Mouse (Mus musculus) limb, embryonic 13.5 days (tissue): ENCODE measurements at regions not wholly inside any gene's neighbourhood (a gene's known extent, or its start where the extent isn't known, plus 50 kb on each side); places are given as distances from the start of the nearest gene placed in this dataset.

ENCODE experiments used
- ATAC-seq: fragments of 200-750 bp; cut with Nextera tagmentation; 2 replicates; pipeline ENCODE4 v1.8.0; 2017; ENCODE audit warnings: low read depth, moderate number of reproducible peaks, moderate TSS enrichment; ENCODE audit not compliant: low FRiP score
- H3K27ac ChIP-seq: fragments of 300-500 bp; sonication (generic); 2 replicates; pipeline ENCODE4 v1.5.1; 2015; ENCODE audit warnings: inconsistent platforms, mild to moderate bottlenecking, moderate library complexity
- H3K27me3 ChIP-seq: fragments of 300-500 bp; sonication (generic); 2 replicates; pipeline ENCODE4 v1.6.1; 2015; ENCODE audit warnings: mild to moderate bottlenecking, inconsistent platforms
- H3K36me3 ChIP-seq: fragments of 300-500 bp; sonication (generic); 2 replicates; pipeline ENCODE4 v1.6.1; 2015; ENCODE audit warnings: inconsistent platforms, mild to moderate bottlenecking, moderate library complexity
- H3K4me1 ChIP-seq: fragments of 300-500 bp; sonication (generic); 2 replicates; pipeline ENCODE4 v1.6.1; 2015; ENCODE audit warnings: inconsistent platforms
- H3K4me2 ChIP-seq: fragments of 300-500 bp; sonication (generic); replicated peaks from 2 replicates; pipeline ENCODE4 v1.6.1; 2015; ENCODE audit warnings: inconsistent platforms, mild to moderate bottlenecking, moderate library complexity
- H3K4me3 ChIP-seq: fragments of 300-500 bp; sonication (generic); 2 replicates; pipeline ENCODE4 v1.5.1; 2015; ENCODE audit warnings: moderate library complexity, mild to moderate bottlenecking, inconsistent platforms
- H3K9ac ChIP-seq: fragments of 300-500 bp; sonication (generic); 2 replicates; pipeline ENCODE4 v1.6.1; 2015; ENCODE audit warnings: mild to moderate bottlenecking, inconsistent platforms
- H3K9me3 ChIP-seq: fragments of 300-500 bp; sonication (generic); 2 replicates; pipeline ENCODE4 v1.6.1; 2016; ENCODE audit warnings: inconsistent platforms
- WGBS: fragments of 180-500 bp; shearing (Covaris S2); methylation state at CpG from one replicate; pipeline ENCODE4 v1.1.7; 2015; 5-methylcytosine and 5-hydroxymethylcytosine counted together

GRCm38 (mm10) chr2:167804493-167805227, 115.0 kb upstream of the Tmem189 start:
- Histone ChIP-seq H3K4me2 (no peak overlapping the region), H3K27me3 (no peaks in the 10 kb centered on the region), H3K4me3 (no peak overlapping the region), H3K9ac (no peak overlapping the region), H3K36me3 (no peaks in the 10 kb centered on the region), H3K4me1 (peaks cover 19% of the 10 kb centered on the region), H3K9me3 (no peaks in the 10 kb centered on the region), H3K27ac (no peak overlapping the region)
- no peak for ATAC-seq
- 41% methylated on average over 18 of the region's 18 CpGs for WGBS

- 85% methylated on average over 9 of the region's 9 CpGs for WGBS
- ATAC-seq = no peak
Observed at GRCm38 (mm10) chr2:167802494-167802893, 112.9 kb upstream of the Tmem189 start.

GRCm38 (mm10) chr2:167801389-167801788, 111.8 kb upstream of the Tmem189 start:
- no peak overlapping the region for H3K4me2 ChIP-seq
- no peaks in the 10 kb centered on the region for H3K9me3 ChIP-seq
- H3K36me3 ChIP-seq = no peaks in the 10 kb centered on the region
- H3K27me3 ChIP-seq = no peaks in the 10 kb centered on the region
- no peak for ATAC-seq
- no peak overlapping the region for H3K27ac ChIP-seq
- H3K4me3 ChIP-seq = no peak overlapping the region
- H3K9ac ChIP-seq = no peak overlapping the region
- peaks cover 24% of the 10 kb centered on the region for H3K4me1 ChIP-seq
- 90% methylated on average over 10 of the region's 10 CpGs for WGBS

More at GRCm38 (mm10) chr2:167802494-167802893, 112.9 kb upstream of the Tmem189 start:
- Histone ChIP-seq H3K27me3 (no peaks in the 10 kb centered on the region), H3K4me1 (peaks cover 24% of the 10 kb centered on the region), H3K27ac (no peak overlapping the region), H3K9ac (no peak overlapping the region), H3K36me3 (no peaks in the 10 kb centered on the region), H3K4me3 (no peak overlapping the region), H3K9me3 (no peaks in the 10 kb centered on the region), H3K4me2 (no peak overlapping the region)

- ATAC-seq = no peak
- 74% methylated on average over 11 of the region's 11 CpGs for whole genome bisulfite sequencing
- Histone ChIP-seq H3K9ac (no peak overlapping the region), H3K4me2 (no peak overlapping the region), H3K9me3 (no peaks in the 10 kb centered on the region), H3K4me3 (no peak overlapping the region), H3K36me3 (no peaks in the 10 kb centered on the region), H3K4me1 (peaks cover 24% of the 10 kb centered on the region), H3K27me3 (no peaks in the 10 kb centered on the region), H3K27ac (0 out of 2 replicates have a peak overlapping the region, but pooled peaks have one; percentile 33)
Observed at GRCm38 (mm10) chr2:167800648-167801245, 111.1 kb upstream of the Tmem189 start.

GRCm38 (mm10) chr2:167799629-167800387, 110.2 kb upstream of the Tmem189 start:
- H3K36me3 ChIP-seq = no peaks in the 10 kb centered on the region
- WGBS = 94% methylated on average over 5 of the region's 5 CpGs
- peaks cover 15% of the 10 kb centered on the region for H3K4me1 ChIP-seq
- no peaks in the 10 kb centered on the region for H3K27me3 ChIP-seq
- H3K9me3 ChIP-seq = no peaks in the 10 kb centered on the region
- H3K27ac ChIP-seq = no peak overlapping the region
- peak; percentile 44; the same call in 1 of the 2 replicates for ATAC-seq
- H3K9ac ChIP-seq = no peak overlapping the region
- H3K4me3 ChIP-seq = no peak overlapping the region
- no peak overlapping the region for H3K4me2 ChIP-seq

- H3K9me3 ChIP-seq = no peaks in the 10 kb centered on the region
- H3K9ac ChIP-seq = no peak overlapping the region
- no peaks in the 10 kb centered on the region for H3K36me3 ChIP-seq
- H3K27ac ChIP-seq = no peak overlapping the region
- ATAC-seq = no peak
- H3K4me1 ChIP-seq = peaks cover 12% of the 10 kb centered on the region
- H3K27me3 ChIP-seq = no peaks in the 10 kb centered on the region
- H3K4me3 ChIP-seq = no peak overlapping the region
- H3K4me2 ChIP-seq = no peak overlapping the region
- 89% methylated on average over 9 of the region's 9 CpGs for WGBS
Observed at GRCm38 (mm10) chr2:167798969-167799513, 109.4 kb upstream of the Tmem189 start.

- Histone ChIP-seq H3K36me3 (no peaks in the 10 kb centered on the region), H3K4me2 (no peak overlapping the region), H3K27me3 (no peaks in the 10 kb centered on the region), H3K9ac (no peak overlapping the region; the same call in 1 of the 2 replicates), H3K27ac (no peak overlapping the region), H3K4me3 (no peak overlapping the region), H3K9me3 (no peaks in the 10 kb centered on the region), H3K4me1 (peaks cover 12% of the 10 kb centered on the region)
- no peak for ATAC-seq
- WGBS = 77% methylated on average over 11 of the region's 11 CpGs
Observed at GRCm38 (mm10) chr2:167798076-167798782, 108.6 kb upstream of the Tmem189 start.

GRCm38 (mm10) chr2:167795491-167795890, 105.9 kb upstream of the Tmem189 start:
- ATAC-seq = no peak
- no peaks in the 10 kb centered on the region for H3K9me3 ChIP-seq
- no peaks in the 10 kb centered on the region for H3K27me3 ChIP-seq
- no peaks in the 10 kb centered on the region for H3K36me3 ChIP-seq
- no peak overlapping the region for H3K27ac ChIP-seq
- H3K4me1 ChIP-seq = peaks cover 12% of the 10 kb centered on the region
- WGBS = 82% methylated on average over 7 of the region's 7 CpGs
- no peak overlapping the region for H3K9ac ChIP-seq
- no peak overlapping the region for H3K4me2 ChIP-seq
- H3K4me3 ChIP-seq = no peak overlapping the region

GRCm38 (mm10) chr2:167793916-167794315, 104.3 kb upstream of the Tmem189 start:
- WGBS = 73% methylated on average over 2 of the region's 2 CpGs
- no peak overlapping the region for H3K4me3 ChIP-seq

GRCm38 (mm10) chr2:167792753-167793152, 103.1 kb upstream of the Tmem189 start:
- Histone ChIP-seq H3K27ac (no peak overlapping the region), H3K9ac (no peak overlapping the region), H3K4me3 (no peak overlapping the region), H3K36me3 (no peaks in the 10 kb centered on the region), H3K9me3 (no peaks in the 10 kb centered on the region), H3K27me3 (no peaks in the 10 kb centered on the region), H3K4me2 (no peak overlapping the region), H3K4me1 (peaks cover 8% of the 10 kb centered on the region; the same call in 1 of the 2 replicates)
- WGBS = 17% methylated on average over 3 of the region's 3 CpGs
- ATAC-seq = no peak

More at GRCm38 (mm10) chr2:167793916-167794315, 104.3 kb upstream of the Tmem189 start:
- no peak overlapping the region for H3K4me2 ChIP-seq
- H3K4me1 ChIP-seq = peaks cover 12% of the 10 kb centered on the region; the same call in 1 of the 2 replicates
- no peak for ATAC-seq
- no peak overlapping the region for H3K27ac ChIP-seq
- H3K36me3 ChIP-seq = no peaks in the 10 kb centered on the region
- no peaks in the 10 kb centered on the region for H3K9me3 ChIP-seq
- no peak overlapping the region for H3K9ac ChIP-seq
- H3K27me3 ChIP-seq = no peaks in the 10 kb centered on the region

GRCm38 (mm10) chr2:167792330-167792729, 102.7 kb upstream of the Tmem189 start:
- WGBS = 43% methylated on average over 3 of the region's 3 CpGs
- no peaks in the 10 kb centered on the region for H3K9me3 ChIP-seq
- H3K9ac ChIP-seq = no peak overlapping the region
- ATAC-seq = no peak
- H3K27me3 ChIP-seq = no peaks in the 10 kb centered on the region
- no peak overlapping the region for H3K27ac ChIP-seq
- H3K4me1 ChIP-seq = 0 out of 2 replicates have a peak, but pooled peaks cover 6% of the 10 kb centered on the region
- H3K4me2 ChIP-seq = no peak overlapping the region
- H3K36me3 ChIP-seq = no peaks in the 10 kb centered on the region
- no peak overlapping the region for H3K4me3 ChIP-seq
